Mouse (Mus musculus) lung, adult 18-20 months (tissue): ENCODE measurements at regions not wholly inside any gene's neighbourhood (a gene's known extent, or its start where the extent isn't known, plus 50 kb on each side); places are given as distances from the start of the nearest gene placed in this dataset.

ENCODE experiments used
- DNase-seq, 2 experiments: peaks; one replicate each; pipeline ENCODE4 v3.0.0; 2022; ENCODE audit warnings: mixed read lengths in 2 of 2

- no peak for DNase-seq
Observed at GRCm38 (mm10) chr7:136208879-136209278, 492.7 kb upstream of the Mki67 start.

- no peak for DNase-seq
Observed at GRCm38 (mm10) chr7:136209299-136210171, 493.4 kb upstream of the Mki67 start.

GRCm38 (mm10) chr7:136212492-136212891 is 496.3 kb upstream of the Mki67 start:
- DNase-seq = no peak

- no peak for DNase-seq
Observed at GRCm38 (mm10) chr7:136213057-136213961, 497.1 kb upstream of the Mki67 start.

- no peak for DNase-seq
Observed at GRCm38 (mm10) chr7:136213962-136214308, 497.8 kb upstream of the Mki67 start.

GRCm38 (mm10) chr7:136214415-136214814 is 498.3 kb upstream of the Mki67 start:
- no peak for DNase-seq

- DNase-seq = no peak
Observed at GRCm38 (mm10) chr7:136216734-136217133, 500.6 kb upstream of the Mki67 start.

GRCm38 (mm10) chr7:136219564-136220244 is 503.5 kb upstream of the Mki67 start:
- no peak for DNase-seq

GRCm38 (mm10) chr7:136220245-136221167 is 504.3 kb upstream of the Mki67 start:
- no peak for DNase-seq

GRCm38 (mm10) chr7:136221620-136222019 is 505.5 kb upstream of the Mki67 start:
- DNase-seq = no peak

- no peak for DNase-seq
Observed at GRCm38 (mm10) chr7:136226031-136226430, 509.9 kb upstream of the Mki67 start.

- DNase-seq = no peak
Observed at GRCm38 (mm10) chr7:136228331-136228730, 512.2 kb upstream of the Mki67 start.

GRCm38 (mm10) chr7:136229592-136229991 is 513.4 kb upstream of the Mki67 start:
- DNase-seq = no peak

- DNase-seq = no peak
Observed at GRCm38 (mm10) chr7:136232177-136232576, 516.0 kb upstream of the Mki67 start.

- DNase-seq = no peak
Observed at GRCm38 (mm10) chr7:136235563-136235962, 519.4 kb upstream of the Mki67 start.

- no peak for DNase-seq
Observed at GRCm38 (mm10) chr7:136236391-136236790, 520.2 kb upstream of the Mki67 start.

- DNase-seq = no peak
Observed at GRCm38 (mm10) chr7:136265691-136266090, 549.5 kb upstream of the Mki67 start.

GRCm38 (mm10) chr7:136267716-136268489 is 551.7 kb upstream of the Mki67 start:
- no peak for DNase-seq

GRCm38 (mm10) chr7:136275651-136276050 is 559.5 kb upstream of the Mki67 start:
- DNase-seq = no peak

GRCm38 (mm10) chr7:136283770-136284169 is 567.6 kb upstream of the Mki67 start:
- no peak for DNase-seq

- DNase-seq = no peak
Observed at GRCm38 (mm10) chr7:136285606-136286005, 569.4 kb upstream of the Mki67 start.
